ENCODE assay signal across 7 mouse cellular contexts in genomic region chr6:82917076-82917777, GRCm38 (mm10). TPM values are rescaled to one million over a fixed set of nuclear protein-coding genes. Genes with fewer than 3 reads are reported as not detected.
DNase-seq lines count a peak whose midpoint lies in the region; ATAC-seq lines count a peak whose summit lies in the region.

No protein-coding gene starts in this region.

- no peak overlapping the region for H3K4me3 ChIP-seq in hindbrain, embryonic 15.5 days
- no peak overlapping the region for H3K4me3 ChIP-seq in midbrain, embryonic 12.5 days

- H3K27me3 ChIP-seq in hindbrain, embryonic 15.5 days, result no peaks in the 10 kb centered on the region
- no peaks in the 10 kb centered on the region for H3K27me3 ChIP-seq in midbrain, embryonic 12.5 days

- H3K36me3 ChIP-seq in hindbrain, embryonic 15.5 days, result peaks cover 23% of the 10 kb centered on the region; the same call in 1 of the 2 replicates
- H3K36me3 ChIP-seq in midbrain, embryonic 12.5 days, result no peaks in the 10 kb centered on the region

- H3K4me1 ChIP-seq in hindbrain, embryonic 15.5 days (replicated peaks), result no peaks in the 10 kb centered on the region
- H3K4me1 ChIP-seq in midbrain, embryonic 12.5 days, result no peaks in the 10 kb centered on the region

- peak; percentile 46 for DNase-seq in MN1 (ENCODE audit: low spot score)
- DNase-seq in brain, embryonic 18.5 days (ENCODE audit: low read depth, low spot score), result peak; percentile 36
- DNase-seq in urinary bladder, postnatal 10 days (ENCODE audit: low spot score), result no peak
- no peak for DNase-seq in embryo, embryonic 9.5 days (ENCODE audit: extremely low spot score)
- DNase-seq in thymus, postnatal 0 days (ENCODE audit: low spot score), result no peak

- no peak overlapping the region for H3K9ac ChIP-seq in hindbrain, embryonic 15.5 days
- H3K9ac ChIP-seq in midbrain, embryonic 12.5 days (replicated peaks), result no peak overlapping the region

- H3K9me3 ChIP-seq in hindbrain, embryonic 15.5 days, result no peaks in the 10 kb centered on the region
- H3K9me3 ChIP-seq in midbrain, embryonic 12.5 days, result no peaks in the 10 kb centered on the region

- H3K4me2 ChIP-seq in hindbrain, embryonic 15.5 days, result no peak overlapping the region
- H3K4me2 ChIP-seq in midbrain, embryonic 12.5 days (replicated peaks), result no peak overlapping the region

- H3K27ac ChIP-seq in hindbrain, embryonic 15.5 days (replicated peaks), result peak overlapping the region; percentile 23; the same call in 1 of the 2 replicates
- no peak overlapping the region for H3K27ac ChIP-seq in midbrain, embryonic 12.5 days (replicated peaks)

- peak; percentile 74 for ATAC-seq in hindbrain, embryonic 15.5 days (ENCODE audit: low FRiP score, low read depth)
- ATAC-seq in midbrain, embryonic 12.5 days (ENCODE audit: low FRiP score, low read depth), result peak; percentile 16; the same call in 1 of the 2 replicates

- whole genome bisulfite sequencing in hindbrain, embryonic 15.5 days, result 63% methylated on average over 26 of the region's 26 CpGs
- 80% methylated on average over 26 of the region's 26 CpGs for WGBS in midbrain, embryonic 12.5 days

RNA-seq across cellular contexts. Expression of gene Sema4f, which starts 22.3 kb away (rescaled TPM):
- polyA plus RNA-seq in hindbrain, embryonic 15.5 days (2015; fragmentation: Nextera tagmentation; extraction: Ambion mirVana), result 22.5 and 22.7 TPM in 2 replicates
- 6.4 and 7.4 TPM in 2 replicates for polyA plus RNA-seq in midbrain, embryonic 12.5 days (2016; fragmentation: Nextera tagmentation; extraction: Ambion mirVana)
- polyA plus RNA-seq in thymus, postnatal 0 days (2015; fragmentation: Nextera tagmentation; extraction: Ambion mirVana), result 1.3 and 1.4 TPM in 2 replicates

RNA-seq across cellular contexts. Expression of gene M1ap, which starts 29.5 kb away (rescaled TPM):
- polyA plus RNA-seq in hindbrain, embryonic 15.5 days (2015; fragmentation: Nextera tagmentation; extraction: Ambion mirVana), result 0.61 TPM in 1 of 2 replicates, not detected in the other
- polyA plus RNA-seq in midbrain, embryonic 12.5 days (2016; fragmentation: Nextera tagmentation; extraction: Ambion mirVana), result 0.09 and 0.12 TPM in 2 replicates
- 0.81 and 1.5 TPM in 2 replicates for polyA plus RNA-seq in thymus, postnatal 0 days (2015; fragmentation: Nextera tagmentation; extraction: Ambion mirVana)

Comparison
In these comparisons a context has a peak if more than half of its experiments do, and no peak if none do; other contexts are left out.
1. DNase-seq: peak in MN1 (single experiment) and brain, embryonic 18.5 days (single experiment); none in urinary bladder, postnatal 10 days (single experiment), embryo, embryonic 9.5 days (single experiment) and thymus, postnatal 0 days (single experiment).